Mouse (Mus musculus) lung, postnatal 0 days (tissue): ENCODE measurements around the gene Tjp3. TPM values are rescaled to one million over a fixed set of nuclear protein-coding genes. Genes with fewer than 3 reads are reported as not detected.
"Not testable (repeated sequence)": the region's sequence is repeated elsewhere in the genome, so short reads cannot be mapped to it uniquely, and the experiment has no call there.

Experiments used
- ATAC-seq: fragments of 200-750 bp; cut with Nextera tagmentation; 2 replicates; pipeline ENCODE4 v1.8.0; 2017; ENCODE audit warnings: moderate library complexity
- DNase-seq: peaks from one replicate; pipeline ENCODE4 v3.0.0-alpha.2; 2016; ENCODE audit warnings: low spot score
- H3K27ac ChIP-seq: fragments of 300-500 bp; sonication (generic); 2 replicates; pipeline ENCODE4 v1.5.1; 2014; ENCODE audit warnings: antibody characterized with exemption, mild to moderate bottlenecking, low read length, mixed read lengths
- H3K27me3 ChIP-seq: fragments of 300-500 bp; sonication (generic); replicated peaks from 2 replicates; pipeline ENCODE4 v1.6.1; 2014; ENCODE audit warnings: low read length, mixed read lengths; ENCODE audit not compliant: insufficient read depth
- H3K36me3 ChIP-seq: fragments of 300-500 bp; sonication (generic); 2 replicates; pipeline ENCODE4 v1.6.1; 2014; ENCODE audit warnings: low read length, mixed read lengths; ENCODE audit not compliant: insufficient read depth
- H3K4me1 ChIP-seq: fragments of 300-500 bp; sonication (generic); 2 replicates; pipeline ENCODE4 v1.6.1; 2014; ENCODE audit warnings: antibody characterized with exemption, low read depth, low read length, mixed read lengths; ENCODE audit not compliant: insufficient read depth
- H3K4me2 ChIP-seq: fragments of 300-500 bp; sonication (generic); replicated peaks from 2 replicates; pipeline ENCODE4 v1.6.1; 2014; ENCODE audit warnings: low read depth, mild to moderate bottlenecking, low read length, moderate library complexity, mixed read lengths
- H3K4me3 ChIP-seq: fragments of 300-500 bp; sonication (generic); 2 replicates; pipeline ENCODE4 v1.5.1; 2014; ENCODE audit warnings: low read depth, low read length
- H3K9ac ChIP-seq: fragments of 300-500 bp; sonication (generic); replicated peaks from 2 replicates; pipeline ENCODE4 v1.6.1; 2014; ENCODE audit warnings: low read depth, mild to moderate bottlenecking
- H3K9me3 ChIP-seq: fragments of 300-500 bp; sonication (generic); 2 replicates; pipeline ENCODE4 v1.6.1; 2016; ENCODE audit warnings: low read length, mixed read lengths
- CTCF ChIP-seq: IDR thresholded peaks from 2 replicates; pipeline ENCODE4 v1.5.1; 2016; ENCODE audit warnings: antibody characterized with exemption, mild to moderate bottlenecking
- EP300 ChIP-seq: IDR thresholded peaks from 2 replicates; pipeline ENCODE4 v1.6.1; 2016; ENCODE audit warnings: antibody characterized with exemption, mild to moderate bottlenecking, control low read depth
- WGBS: fragments of 180-500 bp; shearing (Covaris S2); extraction: QIAGEN DNeasy Blood & Tissue Kit; methylation state at CpG from one replicate; pipeline ENCODE4 v1.1.7; 2014; 5-methylcytosine and 5-hydroxymethylcytosine counted together
- microRNA-seq: library from miRNA; unstranded; fragments of <30 nt; microRNA quantifications from one replicate; pipeline ENCODE4, GENCODE M21; 2016
- polyA plus RNA-seq: library from polyadenylated mRNA; unstranded; fragments of >200 nt; fragmentation: Nextera tagmentation; extraction: Ambion mirVana; gene quantifications from 2 replicates; pipeline ENCODE4 v1.2.1, GENCODE M21; 2015

Tjp3 gene
- polyA plus RNA-seq, 1 experiment from 2014 or later: 24.1 TPM

DNA sequence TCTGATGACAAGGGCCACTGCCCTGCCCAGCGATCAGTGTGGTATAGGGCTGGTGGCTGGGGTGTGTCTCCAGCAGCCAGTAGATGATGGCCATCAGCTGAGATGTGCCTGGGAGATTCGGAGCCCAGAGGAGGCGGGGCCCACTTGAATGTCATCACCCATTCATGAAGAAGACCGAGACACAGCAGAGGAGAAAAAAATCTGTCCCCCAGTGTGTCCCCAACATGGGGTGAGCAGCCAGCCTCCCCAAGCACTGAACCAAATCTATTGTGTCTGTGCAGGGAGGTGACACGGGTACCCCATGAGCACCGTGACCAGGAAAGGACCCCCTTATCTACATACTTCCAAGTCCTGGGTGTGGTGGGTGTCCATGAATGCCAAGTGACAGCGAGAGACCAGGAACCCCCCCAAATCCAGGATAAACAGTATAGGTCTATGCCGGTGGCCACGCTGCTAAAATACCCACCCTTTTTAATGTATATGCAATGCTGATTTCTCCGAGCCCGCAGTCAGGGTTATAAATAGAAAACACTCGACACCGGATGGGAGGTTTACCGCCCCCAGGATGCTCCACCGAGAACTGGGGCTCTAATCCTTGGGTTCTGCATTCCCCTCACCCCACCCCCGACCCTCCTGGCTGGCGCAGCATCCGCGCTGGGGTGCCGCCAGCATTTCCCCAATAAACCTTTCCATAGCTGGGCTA, 61.5 kb downstream of the Tjp3 start:
- Histone ChIP-seq H3K4me3 (no peak overlapping the region), H3K27me3 (peaks cover 24% of the 10 kb centered on the region), H3K9ac (no peak overlapping the region), H3K9me3 (no peaks in the 10 kb centered on the region), H3K4me2 (no peak overlapping the region), H3K36me3 (no peaks in the 10 kb centered on the region), H3K4me1 (no peaks in the 10 kb centered on the region; the same call in 1 of the 2 replicates), H3K27ac (no peak overlapping the region)
- DNase-seq: no peak
- no peak for ATAC-seq
- TF ChIP-seq EP300: no peak
- no peak for TF ChIP-seq CTCF
- WGBS: 13% methylated on average over 20 of the region's 20 CpGs

DNA sequence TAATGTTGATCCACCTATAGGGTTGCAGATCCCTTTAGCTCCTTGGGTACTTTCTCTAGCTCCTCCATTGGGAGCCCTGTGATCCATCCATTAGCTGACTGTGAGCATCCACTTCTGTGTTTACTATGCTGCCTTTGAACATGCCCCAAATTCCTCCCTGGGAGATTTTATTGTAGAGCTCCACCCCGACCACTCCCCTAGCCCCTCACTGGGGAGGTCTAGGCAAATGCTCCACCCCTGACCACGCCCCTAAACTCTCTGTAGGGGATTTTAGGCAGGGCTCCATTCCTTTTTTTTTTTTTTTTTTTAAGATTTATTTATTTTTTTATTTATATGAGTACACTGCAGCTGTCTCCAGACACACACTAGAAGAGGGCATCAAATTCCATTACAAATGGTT, 67.7 kb downstream of the Tjp3 start:
- not testable (repeated sequence) for H3K9me3 ChIP-seq, H3K9ac ChIP-seq, ATAC-seq, H3K27ac ChIP-seq, H3K4me1 ChIP-seq, H3K36me3 ChIP-seq, DNase-seq, H3K4me3 ChIP-seq, H3K4me2 ChIP-seq, H3K27me3 ChIP-seq
- 41% methylated on average over 2 of the region's 2 CpGs for WGBS

Small RNA genes within 50 kb of the gene (microRNA-seq; reads per million reads assigned to microRNA genes)
- 4.9 reads per million, percentile 13 among the genes with 10 or more reads in this experiment for gene Mir3057

Other genes starting within 250 kb of the Tjp3 start
- 102 and 103 TPM in 2 replicates for gene Sgta, start 231.4 kb downstream of the Tjp3 start, polyA plus RNA-seq
- gene Thop1, start 221.5 kb downstream of the Tjp3 start, polyA plus RNA-seq: 14.0 and 15.1 TPM in 2 replicates
- 0.40 and 0.57 TPM in 2 replicates for gene Creb3l3, start 192.7 kb downstream of the Tjp3 start, polyA plus RNA-seq
- gene Map2k2, start 185.7 kb downstream of the Tjp3 start, polyA plus RNA-seq: 118 and 121 TPM in 2 replicates
- gene Zbtb7a, start 156.4 kb downstream of the Tjp3 start, polyA plus RNA-seq: 58.2 and 62.0 TPM in 2 replicates
- 27.9 TPM in 2 replicates for gene Pias4, start 123.7 kb downstream of the Tjp3 start, polyA plus RNA-seq
- 509 and 537 TPM in 2 replicates for gene Eef2, start 115.0 kb downstream of the Tjp3 start, polyA plus RNA-seq
- 48.9 and 50.2 TPM in 2 replicates for gene Dapk3, start 108.6 kb downstream of the Tjp3 start, polyA plus RNA-seq
- gene 4930442H23Rik, start 107.7 kb downstream of the Tjp3 start, polyA plus RNA-seq: 0.16 and 0.25 TPM in 2 replicates
- 0.80 and 0.92 TPM in 2 replicates for gene Nmrk2, start 89.5 kb downstream of the Tjp3 start, polyA plus RNA-seq
- gene Atcay, start 60.7 kb downstream of the Tjp3 start, polyA plus RNA-seq: not detected in 2 replicates
- 2.3 and 2.4 TPM in 2 replicates for gene Zfr2, start 58.4 kb downstream of the Tjp3 start, polyA plus RNA-seq
- gene Matk, start 38.6 kb downstream of the Tjp3 start, polyA plus RNA-seq: 1.5 and 1.6 TPM in 2 replicates
- 132 and 162 TPM in 2 replicates for gene Mrpl54, start 24.6 kb downstream of the Tjp3 start, polyA plus RNA-seq
- gene Apba3, start 24.6 kb downstream of the Tjp3 start, polyA plus RNA-seq: 47.9 and 49.4 TPM in 2 replicates
- gene Pip5k1c, start 1.4 kb upstream of the Tjp3 start, polyA plus RNA-seq: 31.2 and 32.4 TPM in 2 replicates
- gene Cactin, start 29.5 kb upstream of the Tjp3 start, polyA plus RNA-seq: 20.3 and 23.0 TPM in 2 replicates
- 19.6 and 28.4 TPM in 2 replicates for gene Tbxa2r, start 37.1 kb upstream of the Tjp3 start, polyA plus RNA-seq
- gene Gipc3, start 51.7 kb upstream of the Tjp3 start, polyA plus RNA-seq: 0.33 and 0.55 TPM in 2 replicates
- gene Hmg20b, start 58.9 kb upstream of the Tjp3 start, polyA plus RNA-seq: 94.3 and 101 TPM in 2 replicates
- 14.0 and 16.9 TPM in 2 replicates for gene Mfsd12, start 65.9 kb upstream of the Tjp3 start, polyA plus RNA-seq
- 5.4 and 6.6 TPM in 2 replicates for gene 4930404N11Rik, start 74.2 kb upstream of the Tjp3 start, polyA plus RNA-seq
- 39.5 and 39.7 TPM in 2 replicates for gene Fzr1, start 86.9 kb upstream of the Tjp3 start, polyA plus RNA-seq
- gene Dohh, start 92.8 kb upstream of the Tjp3 start, polyA plus RNA-seq: 49.4 and 55.2 TPM in 2 replicates
- gene Gm48551, start 92.9 kb upstream of the Tjp3 start, polyA plus RNA-seq: 2.4 and 3.0 TPM in 2 replicates
- gene Gm48552, start 97.4 kb upstream of the Tjp3 start, polyA plus RNA-seq: 0.20 and 0.63 TPM in 2 replicates
- gene Smim24, start 101.5 kb upstream of the Tjp3 start, polyA plus RNA-seq: 3.1 and 3.6 TPM in 2 replicates
- 73.6 and 83.9 TPM in 2 replicates for gene Nfic, start 164.1 kb upstream of the Tjp3 start, polyA plus RNA-seq
- 0.08 and 0.11 TPM in 2 replicates for gene Celf5, start 191.1 kb upstream of the Tjp3 start, polyA plus RNA-seq
- gene Ncln, start 204.8 kb upstream of the Tjp3 start, polyA plus RNA-seq: 40.7 and 46.7 TPM in 2 replicates
- gene S1pr4, start 208.6 kb upstream of the Tjp3 start, polyA plus RNA-seq: 19.0 and 19.3 TPM in 2 replicates
- gene Gna15, start 232.6 kb upstream of the Tjp3 start, polyA plus RNA-seq: 4.2 and 4.6 TPM in 2 replicates